Mouse (Mus musculus): ENCODE data around the gene Smpd3.

Smpd3 gene

GRCm38 (mm10) chr8:106337852-106338521 lies at the start of gene Smpd3:
Smpd3 (minus strand) TSS chr8:106337988.
- peak; percentile 96 to 97 for DNase-seq (ENCODE audit: low spot score in 2 of 2)

DNA sequence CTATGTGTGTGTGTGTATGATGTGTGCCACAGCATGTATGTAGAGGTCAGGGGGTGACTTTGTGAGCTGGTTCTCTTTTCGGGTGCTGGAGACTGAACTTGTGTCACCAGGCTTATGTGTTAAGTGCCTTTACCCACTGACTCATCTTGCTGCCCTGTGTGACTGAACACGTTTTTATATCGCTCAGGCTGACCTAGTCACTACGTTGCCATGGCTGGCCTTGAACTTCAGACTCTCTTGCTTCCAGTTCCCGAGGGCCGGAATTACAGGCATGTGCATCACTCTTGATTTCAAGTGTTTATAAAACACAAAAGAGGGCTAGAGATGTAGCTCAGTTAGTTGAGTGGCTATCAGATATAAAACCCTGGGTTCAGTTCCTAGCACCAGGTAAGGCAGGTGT lies 43.2 kb upstream of the Smpd3 start:
- no peak for DNase-seq (ENCODE audit: low spot score in 2 of 2)

DNA sequence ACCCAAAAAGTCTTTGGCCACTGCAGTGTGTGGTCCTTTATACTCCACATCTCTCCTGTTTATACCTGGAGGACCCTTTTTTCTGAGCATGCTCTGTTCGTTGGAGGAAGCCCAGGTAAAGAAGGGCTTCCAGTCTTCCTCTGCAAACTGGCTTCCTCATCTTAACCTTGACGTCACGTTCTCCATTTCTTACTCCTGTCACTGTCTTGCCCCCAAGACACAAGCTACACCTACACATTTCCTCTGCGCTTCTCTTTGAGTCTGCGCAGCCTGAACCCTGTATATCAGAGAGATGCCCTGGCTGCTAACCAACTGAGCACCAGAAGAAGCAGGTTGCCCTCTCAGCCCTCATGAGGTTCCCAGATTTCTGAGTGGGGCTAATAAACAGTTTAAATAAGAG lies 41.6 kb upstream of the Smpd3 start:
- no peak for DNase-seq (ENCODE audit: low spot score in 2 of 2)

- no peak for DNase-seq (ENCODE audit: low spot score in 2 of 2)
Measured at GRCm38 (mm10) chr8:106378501-106379048, 40.8 kb upstream of the Smpd3 start.

- DNase-seq (ENCODE audit: low spot score in 2 of 2): no peak
Measured at GRCm38 (mm10) chr8:106376862-106377261, 39.1 kb upstream of the Smpd3 start.

DNA sequence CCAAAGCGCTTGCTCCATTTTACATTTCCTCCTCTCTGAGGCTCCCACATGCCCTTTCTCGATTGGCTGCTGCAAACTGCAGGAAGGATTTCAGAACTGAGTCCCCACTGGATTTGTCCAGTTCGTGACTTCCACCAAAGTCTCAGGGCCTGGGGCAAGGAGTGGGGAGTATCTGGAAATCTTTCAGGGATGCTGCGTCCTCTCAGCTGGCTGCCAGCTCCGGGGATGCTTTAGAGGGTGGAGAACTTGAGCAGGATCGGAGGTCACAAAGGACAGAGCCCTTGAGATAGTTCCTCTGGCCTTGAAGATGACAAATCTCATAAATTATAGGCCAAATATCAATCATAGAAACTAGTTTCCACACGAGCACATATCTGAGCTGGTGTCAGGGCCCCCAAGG lies 38.2 kb upstream of the Smpd3 start:
- DNase-seq (ENCODE audit: low spot score in 2 of 2): no peak

DNA sequence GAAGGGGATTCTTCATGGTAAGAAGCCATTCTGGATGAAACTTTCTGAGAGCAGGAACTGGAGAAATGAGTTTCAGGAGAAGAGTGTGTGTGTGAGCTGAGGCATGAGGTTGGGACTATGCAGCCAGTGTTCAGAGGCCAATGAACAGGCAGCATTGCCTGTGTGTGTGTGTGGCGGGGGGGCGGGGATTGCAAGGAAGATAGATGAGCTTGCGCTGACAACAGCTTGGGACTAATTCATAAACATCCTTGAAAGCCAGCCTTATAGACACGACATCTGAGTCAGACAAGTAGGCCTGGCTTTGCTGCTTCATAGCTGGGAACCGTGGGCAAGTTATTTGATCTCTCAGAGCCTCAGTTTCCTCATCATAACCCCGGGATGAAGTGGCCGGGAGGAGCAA lies 31.3 kb upstream of the Smpd3 start:
- DNase-seq (ENCODE audit: low spot score in 2 of 2): no peak

DNA sequence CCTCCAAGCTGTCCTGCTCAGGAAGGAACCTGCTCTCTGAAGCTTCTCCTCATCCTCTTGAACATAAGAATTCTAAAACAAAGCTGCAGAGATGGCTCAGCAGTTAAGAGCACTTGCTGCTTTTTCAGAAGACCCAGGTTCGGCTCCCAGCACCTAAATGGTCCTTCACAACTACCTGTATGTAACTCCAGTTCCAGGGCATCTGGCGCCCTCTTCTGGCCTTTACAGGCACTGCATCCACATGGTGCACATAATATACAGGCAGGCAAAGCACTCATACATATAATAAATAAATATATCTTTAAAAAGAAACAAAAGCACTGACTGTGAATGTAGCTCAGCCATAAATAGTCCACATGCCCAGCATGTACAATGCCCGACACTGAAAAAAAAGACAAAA lies 30.7 kb upstream of the Smpd3 start:
- no peak for DNase-seq (ENCODE audit: low spot score in 2 of 2)

DNA sequence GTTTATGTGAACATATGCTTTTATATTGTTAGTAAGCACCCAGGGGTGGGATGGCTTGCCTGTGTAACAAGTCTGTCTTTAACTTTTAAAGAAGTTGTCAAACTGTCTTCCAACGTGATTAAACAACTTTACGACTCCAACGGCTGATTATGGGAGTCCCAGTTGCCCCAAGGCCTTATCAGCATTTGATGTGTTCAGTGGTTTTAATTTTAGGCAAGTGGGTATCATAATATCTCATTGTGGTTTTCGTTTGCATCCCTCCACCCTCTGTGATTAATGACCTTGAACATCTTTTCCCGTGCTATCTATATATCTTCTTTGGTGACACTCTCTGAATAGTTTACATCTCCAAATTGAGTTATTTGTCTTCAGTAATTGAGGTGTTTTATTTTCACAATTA lies 27.0 kb upstream of the Smpd3 start:
- no peak for DNase-seq (ENCODE audit: low spot score in 2 of 2)

DNA sequence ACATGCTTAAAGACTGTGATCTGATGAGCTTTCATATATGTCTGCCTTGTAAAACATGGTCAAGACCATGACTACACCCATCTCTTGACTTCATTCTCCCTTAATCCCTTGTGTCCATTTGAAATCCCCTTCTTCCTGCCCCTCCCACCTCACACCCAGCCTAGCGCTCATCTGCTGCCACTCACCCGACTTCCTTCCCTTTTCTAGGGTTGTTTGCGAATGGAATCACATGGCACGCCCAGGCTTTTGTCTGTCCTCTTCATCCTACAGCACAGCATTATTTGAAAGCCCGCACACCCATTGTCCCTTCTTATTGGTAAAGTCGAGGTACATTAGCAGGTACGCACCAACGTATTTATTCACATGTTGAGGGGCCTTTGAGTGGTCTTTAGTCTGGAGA lies 26.5 kb upstream of the Smpd3 start:
- no peak for DNase-seq (ENCODE audit: low spot score in 2 of 2)

DNA sequence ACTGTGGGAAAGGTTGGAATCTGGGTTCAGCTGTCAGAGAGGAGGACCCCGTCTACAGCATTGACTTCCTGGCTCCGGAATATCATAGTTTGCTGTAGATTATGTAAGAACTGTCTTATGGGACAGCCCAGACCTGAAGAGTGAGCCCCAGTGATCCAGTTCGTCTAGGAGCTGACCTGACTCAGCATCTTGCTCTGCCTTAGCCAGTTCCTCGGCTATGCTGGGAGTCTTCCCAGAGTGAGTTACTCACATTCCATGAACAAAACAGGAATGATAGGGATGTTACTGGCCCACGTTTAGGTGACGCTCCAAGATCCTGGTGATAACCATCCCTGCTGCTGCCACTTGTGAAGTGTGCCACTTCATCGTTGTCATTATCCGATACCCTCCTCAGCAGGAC lies 25.5 kb upstream of the Smpd3 start:
- no peak for DNase-seq (ENCODE audit: low spot score in 2 of 2)

GRCm38 (mm10) chr8:106359650-106360338 lies 22.0 kb upstream of the Smpd3 start:
- no peak for DNase-seq (ENCODE audit: low spot score in 2 of 2)

GRCm38 (mm10) chr8:106351135-106351534 lies 13.3 kb upstream of the Smpd3 start:
- no peak for DNase-seq (ENCODE audit: low spot score in 2 of 2)

DNA sequence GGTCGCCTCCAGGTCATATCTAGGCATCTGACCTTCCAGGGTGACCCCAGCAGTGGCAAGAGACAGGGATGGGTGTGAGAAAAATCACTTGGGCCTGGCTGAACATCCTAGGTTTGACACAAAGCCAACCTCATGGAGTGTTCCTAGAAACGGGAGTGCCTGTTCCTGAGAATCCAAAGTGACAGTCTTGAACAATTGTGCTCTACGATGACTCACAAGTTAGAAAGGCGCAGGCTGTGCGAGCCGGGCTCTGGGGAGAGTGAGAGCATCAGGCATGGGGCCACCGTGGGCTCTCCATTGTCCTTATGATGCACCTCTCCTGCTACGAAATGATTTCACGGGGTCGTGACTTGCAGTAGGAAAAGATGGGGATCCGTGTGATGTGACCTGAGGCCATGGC lies 11.6 kb upstream of the Smpd3 start:
- DNase-seq (ENCODE audit: low spot score in 2 of 2): no peak

DNA sequence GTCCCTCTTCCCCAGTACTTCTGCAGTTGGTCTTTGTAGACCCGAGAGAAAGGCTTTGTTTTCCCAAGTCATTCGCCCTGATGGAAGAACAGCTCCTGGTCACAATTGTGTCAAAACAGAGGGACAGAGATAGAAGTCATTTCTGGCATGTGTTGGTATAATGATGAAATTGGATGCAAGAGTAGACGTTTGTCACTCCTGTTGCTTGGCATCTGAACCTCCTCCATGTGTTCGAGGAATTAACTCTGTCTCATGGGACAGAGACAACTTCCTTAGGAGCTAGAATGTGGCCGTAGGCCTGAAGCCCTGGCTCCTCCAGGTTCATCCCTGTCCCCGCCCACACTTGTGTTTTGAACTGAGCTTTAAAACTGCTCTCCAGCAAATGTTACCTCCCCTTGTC lies 8.3 kb upstream of the Smpd3 start:
- no peak for DNase-seq (ENCODE audit: low spot score in 2 of 2)

DNA sequence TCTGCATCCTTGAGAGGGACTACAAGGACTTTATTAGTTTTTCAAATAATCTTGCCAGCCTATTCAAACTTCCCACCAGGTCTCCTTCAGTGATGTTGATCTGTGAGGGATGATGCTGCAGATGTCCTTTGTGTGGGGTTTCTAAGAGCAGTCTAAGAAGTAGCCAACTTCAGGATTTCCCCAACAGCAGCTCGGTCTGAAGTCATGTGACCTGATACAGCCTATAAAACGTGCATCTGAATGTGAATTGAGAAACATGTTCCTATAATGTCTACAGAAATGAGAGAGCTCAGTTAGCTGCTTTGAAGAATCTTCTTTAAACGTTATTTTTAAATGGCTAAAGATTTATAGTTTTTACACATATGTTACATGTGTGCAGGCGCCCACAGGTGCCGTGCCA lies 5.7 kb upstream of the Smpd3 start:
- no peak for DNase-seq (ENCODE audit: low spot score in 2 of 2)

- no peak for DNase-seq (ENCODE audit: low spot score in 2 of 2)
Measured at GRCm38 (mm10) chr8:106342828-106343227, 5.0 kb upstream of the Smpd3 start.

DNA sequence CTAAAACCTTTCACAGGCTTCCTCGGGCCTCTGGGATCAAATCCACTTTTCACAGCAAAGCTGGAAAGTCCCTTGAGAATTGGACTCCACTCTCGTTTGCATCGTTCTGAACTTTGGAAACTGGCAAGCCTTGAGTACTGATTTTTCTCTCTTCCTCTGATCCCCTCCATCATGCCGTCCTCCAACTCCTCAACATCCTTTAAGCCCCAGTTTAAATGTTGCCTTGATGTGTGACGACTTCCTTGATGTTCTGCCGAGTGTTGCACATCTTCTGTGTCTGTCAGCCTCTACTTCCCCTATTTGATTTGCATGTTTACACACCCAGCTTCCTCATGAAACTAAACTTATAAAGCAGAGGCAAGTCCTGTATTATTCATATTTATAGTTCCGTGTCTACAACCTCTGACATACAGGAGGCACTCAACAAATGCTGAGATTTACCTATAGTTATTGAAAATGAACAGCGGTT lies 987 bp upstream of the Smpd3 start:
- no peak for DNase-seq (ENCODE audit: low spot score in 2 of 2)

DNA sequence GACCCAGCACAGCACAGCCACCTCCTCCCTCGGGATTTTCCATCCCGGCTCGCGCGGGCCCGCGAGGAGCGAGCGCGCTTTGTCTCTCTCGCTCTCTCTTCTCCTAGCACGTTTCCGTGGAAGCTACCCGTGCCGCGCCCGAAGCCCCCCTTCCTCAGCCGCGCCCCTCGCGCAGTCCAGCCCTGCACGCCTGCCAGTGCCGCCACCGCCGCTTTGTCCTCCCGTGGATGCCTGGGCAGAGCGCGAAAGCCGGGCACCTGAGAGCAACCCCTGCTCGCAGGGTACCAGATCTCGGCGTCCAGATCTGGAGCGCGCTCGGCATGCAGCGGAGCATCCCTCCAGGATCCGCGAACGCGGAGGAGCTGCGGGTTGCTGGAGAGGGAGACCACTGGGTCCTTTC lies 1.2 kb downstream of the Smpd3 start:
- peak in 1 of 2 experiments; percentile 4 for DNase-seq (ENCODE audit: low spot score in 2 of 2)

- no peak for DNase-seq (ENCODE audit: low spot score in 2 of 2)
Measured at GRCm38 (mm10) chr8:106336031-106336430, 1.8 kb downstream of the Smpd3 start.

DNA sequence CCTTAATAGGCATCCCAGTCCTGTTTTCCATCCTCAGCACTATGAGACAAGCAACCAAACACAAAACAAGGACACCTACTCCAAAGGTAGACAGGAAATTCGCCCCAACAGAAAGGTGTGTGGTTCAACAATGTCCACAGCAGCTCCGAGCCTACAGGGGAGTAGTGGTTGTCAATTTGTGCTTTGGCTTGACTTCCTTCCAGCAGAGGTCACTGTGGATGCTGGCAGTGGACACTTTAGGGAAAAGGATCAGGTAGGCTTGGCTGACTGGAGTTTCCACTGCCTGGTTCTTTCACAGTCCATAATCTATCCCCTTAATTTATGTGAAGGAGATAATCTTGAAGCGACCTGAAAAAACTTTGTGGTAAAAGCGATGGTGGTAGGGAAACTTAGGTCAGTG lies 2.6 kb downstream of the Smpd3 start:
- no peak for DNase-seq (ENCODE audit: low spot score in 2 of 2)

DNA sequence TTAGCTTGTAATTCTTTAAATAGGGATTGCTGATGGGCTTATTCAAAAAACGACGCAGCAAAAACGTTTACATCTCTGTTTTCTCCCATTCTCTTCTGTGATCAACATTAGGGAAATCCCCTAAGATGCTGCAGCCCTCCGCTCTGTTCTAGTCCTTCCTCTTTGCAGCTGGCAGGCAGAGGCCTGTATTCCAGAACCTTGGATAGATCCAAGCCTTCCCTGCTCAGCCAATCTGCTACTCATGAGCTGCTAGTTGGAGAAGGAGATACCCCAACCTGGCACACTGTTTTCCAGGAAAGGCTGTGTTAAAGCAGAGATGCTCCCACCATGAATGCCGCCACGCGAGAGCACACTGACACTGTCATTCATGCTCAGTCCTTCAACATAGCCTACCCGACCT lies 4.4 kb downstream of the Smpd3 start:
- no peak for DNase-seq (ENCODE audit: low spot score in 2 of 2)

DNA sequence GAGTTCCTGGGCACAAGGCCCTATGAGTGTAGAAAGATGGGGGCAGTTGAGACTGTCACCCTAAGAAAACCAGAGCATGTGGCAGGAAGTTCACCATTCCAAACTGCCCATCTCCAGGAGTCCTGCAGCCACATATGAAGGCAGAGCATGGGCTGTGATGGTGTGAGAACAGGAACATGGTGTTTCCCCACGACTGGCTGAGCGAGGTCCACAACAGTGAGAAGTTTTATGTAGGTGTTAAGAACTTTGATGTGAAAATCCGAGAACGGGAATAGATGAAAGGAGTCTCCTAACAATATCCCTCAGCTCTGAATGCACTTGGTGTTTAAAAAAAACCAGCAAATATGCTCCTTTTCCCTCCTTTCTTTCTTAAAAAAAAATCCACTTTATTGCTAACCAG lies 5.3 kb downstream of the Smpd3 start:
- no peak for DNase-seq (ENCODE audit: low spot score in 2 of 2)
